Mouse (Mus musculus) cerebellum, adult 9-11 months (tissue): ENCODE measurements around the gene Ech1.
A peak's percentile ranks its signal among the peaks of the same experiment; 100 is the strongest.

Source experiments
- DNase-seq: peaks from one replicate; pipeline ENCODE4 v3.0.0; 2022

Ech1 gene

GRCm38 (mm10) chr7:28821261-28821831 lies 3.7 kb upstream of the Ech1 start:
- DNase-seq = peak; percentile 80

GRCm38 (mm10) chr7:28822556-28822955 lies 2.5 kb upstream of the Ech1 start:
- DNase-seq = peak; percentile 18

GRCm38 (mm10) chr7:28822993-28823903 lies 1.8 kb upstream of the Ech1 start:
- peak; percentile 32 for DNase-seq

- peak; percentile 16 for DNase-seq
These were observed 1.1 kb upstream of the Ech1 start for GRCm38 (mm10) chr7:28823932-28824331.

DNA sequence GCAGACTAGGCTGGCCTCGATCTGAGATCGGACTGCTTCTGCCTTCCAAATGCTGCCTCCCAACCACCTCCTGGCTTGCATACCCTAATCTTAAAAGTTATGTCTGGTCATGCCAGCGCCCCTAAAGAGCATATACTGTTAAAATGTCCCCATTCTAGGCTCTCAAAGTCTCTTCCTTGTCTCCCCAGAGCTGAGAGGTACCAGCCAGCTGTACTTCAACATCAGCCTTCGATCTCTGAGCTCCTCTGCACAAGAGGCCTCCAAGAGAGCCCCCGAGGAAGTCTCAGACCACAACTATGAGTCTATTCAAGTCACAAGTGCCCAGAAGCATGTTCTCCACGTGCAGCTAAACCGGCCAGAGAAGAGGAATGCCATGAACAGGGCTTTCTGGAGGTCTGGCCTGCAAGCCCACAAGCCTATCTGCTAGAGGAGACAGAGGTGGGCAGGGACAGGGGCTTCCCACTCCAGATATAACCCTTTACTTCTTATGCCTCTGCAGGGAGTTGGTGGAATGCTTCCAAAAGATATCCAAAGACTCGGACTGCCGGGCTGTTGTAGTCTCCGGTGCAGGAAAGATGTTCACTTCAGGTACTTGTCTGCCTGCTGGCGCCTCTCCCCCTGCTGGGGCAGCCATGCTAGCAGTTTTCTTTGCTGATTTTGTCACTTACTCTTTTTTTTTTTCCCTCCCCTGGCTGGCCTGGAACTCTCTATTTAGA lies 827 bp downstream of the Ech1 start:
- DNase-seq = peak; percentile 51

- peak; percentile 27 for DNase-seq
These were observed 1.4 kb downstream of the Ech1 start for GRCm38 (mm10) chr7:28826402-28826772.

GRCm38 (mm10) chr7:28827338-28827737 lies 2.3 kb downstream of the Ech1 start:
- peak; percentile 44 for DNase-seq

GRCm38 (mm10) chr7:28829821-28830220 lies 4.8 kb downstream of the Ech1 start:
- DNase-seq = no peak

GRCm38 (mm10) chr7:28830981-28831380 lies 6.0 kb downstream of the Ech1 start:
- no peak for DNase-seq

DNA sequence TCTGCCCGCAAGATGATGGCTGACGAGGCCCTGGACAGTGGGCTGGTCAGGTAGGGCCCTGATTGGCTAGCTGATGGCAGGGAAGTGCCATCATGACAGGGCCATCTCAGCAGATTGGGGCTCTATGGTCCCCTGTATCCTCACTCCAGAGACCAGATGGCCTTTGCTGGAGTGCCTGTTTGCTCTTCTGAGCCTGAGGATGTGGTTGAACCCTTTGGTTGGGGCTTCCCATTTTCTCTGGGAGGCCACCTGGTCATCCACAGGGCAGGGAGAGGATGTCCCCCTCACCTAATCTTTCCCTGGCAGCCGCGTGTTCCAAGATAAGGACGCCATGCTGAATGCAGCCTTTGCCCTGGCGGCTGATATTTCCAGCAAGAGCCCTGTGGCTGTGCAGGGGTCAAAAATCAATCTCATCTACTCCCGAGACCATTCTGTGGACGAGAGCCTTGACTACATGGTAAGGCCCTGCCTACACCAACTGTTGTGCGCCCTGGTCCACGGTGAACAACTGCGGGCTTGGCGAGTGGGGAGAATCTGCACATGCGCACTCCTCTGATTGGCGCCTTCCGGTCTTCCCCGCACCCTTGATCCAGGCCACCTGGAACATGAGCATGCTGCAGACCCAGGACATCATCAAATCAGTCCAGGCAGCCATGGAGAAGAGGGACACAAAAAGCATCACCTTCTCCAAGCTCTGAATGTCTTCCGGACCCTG lies 6.6 kb downstream of the Ech1 start:
- no peak for DNase-seq

GRCm38 (mm10) chr7:28832137-28832536 lies 7.1 kb downstream of the Ech1 start:
- no peak for DNase-seq

GRCm38 (mm10) chr7:28833723-28834347 lies 8.8 kb downstream of the Ech1 start, which contains the start of gene Lgals4:
Lgals4 (plus strand) TSS chr7:28833854.
- no peak for DNase-seq

DNA sequence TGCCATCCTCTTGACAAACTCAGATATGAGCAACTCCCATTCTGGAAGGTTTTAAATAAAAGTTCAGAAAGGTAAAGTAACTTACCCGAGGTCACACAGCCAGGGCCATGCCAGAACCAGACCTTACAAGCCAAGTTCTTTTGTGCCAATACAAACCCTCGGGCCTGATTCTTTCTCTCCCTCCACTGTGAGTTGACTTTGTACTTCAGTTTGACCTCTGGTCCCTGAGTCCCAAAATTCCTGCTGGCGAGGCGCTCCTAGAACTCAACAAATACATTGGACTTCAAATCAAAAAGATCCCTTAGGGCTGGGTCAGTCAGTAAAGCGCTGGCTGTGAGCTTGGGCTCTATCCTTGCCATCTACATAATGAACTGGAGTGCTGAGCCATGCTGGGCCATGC lies 11.9 kb downstream of the Ech1 start:
- no peak for DNase-seq

DNA sequence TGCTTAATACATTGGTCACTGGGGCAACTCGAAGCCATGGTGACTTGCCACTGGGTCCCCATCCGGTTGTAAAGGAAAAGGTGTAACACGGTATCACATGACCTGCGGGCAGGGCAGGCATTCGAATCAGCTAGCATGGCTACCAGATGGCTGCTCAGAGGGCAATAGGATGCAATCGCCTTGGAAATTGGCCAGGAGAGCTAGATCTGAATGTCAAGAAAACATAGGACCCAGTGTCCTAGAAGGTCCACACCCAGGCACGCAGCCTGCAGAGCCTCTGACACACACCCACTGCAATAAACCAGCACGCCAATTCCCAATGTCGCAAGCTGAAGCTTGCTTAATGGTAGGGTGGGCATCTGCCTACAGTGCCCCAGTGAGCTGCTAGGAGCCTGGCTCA lies 13.3 kb downstream of the Ech1 start:
- DNase-seq = no peak

- no peak for DNase-seq
These were observed 22.3 kb downstream of the Ech1 start for GRCm38 (mm10) chr7:28847273-28847672.

- no peak for DNase-seq
These were observed 24.8 kb downstream of the Ech1 start for GRCm38 (mm10) chr7:28849700-28850236.

DNA sequence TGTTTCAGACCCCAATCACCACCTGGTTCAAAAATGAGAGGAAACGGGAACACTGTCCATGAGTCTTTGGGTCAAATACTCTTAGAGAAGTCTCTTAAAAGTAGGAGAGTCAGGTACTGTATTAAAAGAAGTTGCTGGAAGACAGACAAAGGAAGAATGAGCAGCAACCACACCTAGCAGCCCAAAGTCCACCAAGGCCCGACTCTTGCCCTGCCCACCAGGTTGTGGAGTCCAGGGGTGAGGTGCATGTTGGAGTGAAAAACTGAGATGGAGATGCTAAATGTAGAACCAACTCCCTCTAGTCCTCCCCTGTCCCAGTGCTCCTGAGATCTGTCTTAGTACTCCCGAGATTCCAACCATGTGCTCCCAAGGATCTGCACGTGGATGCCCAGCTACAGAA lies 25.6 kb downstream of the Ech1 start:
- DNase-seq = no peak

- no peak for DNase-seq
These were observed 34.9 kb downstream of the Ech1 start for GRCm38 (mm10) chr7:28859953-28860352.

GRCm38 (mm10) chr7:28860898-28861297 lies 35.9 kb downstream of the Ech1 start:
- no peak for DNase-seq

DNA sequence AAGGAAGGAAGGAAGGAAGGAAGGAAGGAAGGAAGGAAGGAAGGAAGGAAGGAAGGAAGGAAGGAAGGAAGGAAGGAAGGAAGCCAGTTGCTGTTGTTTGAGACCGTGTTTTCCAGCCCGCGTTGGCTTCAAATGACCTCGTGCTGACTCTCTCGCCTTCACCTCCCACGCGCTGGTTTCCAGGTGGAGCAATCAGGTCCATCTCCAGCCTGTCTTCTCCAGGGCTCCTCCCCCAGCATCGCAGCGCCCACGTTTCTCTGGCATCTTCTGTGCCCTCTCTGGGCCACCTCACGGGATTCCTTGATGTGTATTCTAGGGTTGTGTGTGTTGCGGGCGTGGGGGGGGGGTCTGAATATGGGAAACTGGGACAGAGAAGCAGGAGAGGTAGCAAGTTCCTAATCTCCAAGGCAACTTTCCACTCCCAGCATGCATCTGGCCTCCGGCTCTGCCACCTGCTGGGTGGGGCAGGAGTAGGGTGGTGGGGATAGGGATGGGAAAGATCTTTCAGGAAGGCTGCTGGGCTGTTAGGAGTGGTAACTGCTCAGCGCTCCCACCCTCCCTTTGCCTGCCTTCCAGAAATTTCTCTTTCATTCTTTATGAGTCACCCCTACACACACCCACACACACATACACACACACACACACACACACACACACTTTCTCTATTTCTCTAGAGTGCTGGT lies 37.9 kb downstream of the Ech1 start:
- no peak for DNase-seq

GRCm38 (mm10) chr7:28863540-28863939 lies 38.5 kb downstream of the Ech1 start, which contains the start of gene Lgals7:
Lgals7 (plus strand) TSS chr7:28863853.
- DNase-seq = no peak
